Mouse (Mus musculus): ENCODE data around the gene Golga3. TPM values are rescaled to one million over a fixed set of nuclear protein-coding genes. Genes with fewer than 3 reads are reported as not detected.
A peak's percentile ranks its signal among the peaks of the same experiment; 100 is the strongest.

Gene Golga3
- 20.0 and 29.1 TPM in 2 replicates for polyA plus RNA-seq (2014; fragmentation: Nextera tagmentation; extraction: Ambion mirVana)

DNA sequence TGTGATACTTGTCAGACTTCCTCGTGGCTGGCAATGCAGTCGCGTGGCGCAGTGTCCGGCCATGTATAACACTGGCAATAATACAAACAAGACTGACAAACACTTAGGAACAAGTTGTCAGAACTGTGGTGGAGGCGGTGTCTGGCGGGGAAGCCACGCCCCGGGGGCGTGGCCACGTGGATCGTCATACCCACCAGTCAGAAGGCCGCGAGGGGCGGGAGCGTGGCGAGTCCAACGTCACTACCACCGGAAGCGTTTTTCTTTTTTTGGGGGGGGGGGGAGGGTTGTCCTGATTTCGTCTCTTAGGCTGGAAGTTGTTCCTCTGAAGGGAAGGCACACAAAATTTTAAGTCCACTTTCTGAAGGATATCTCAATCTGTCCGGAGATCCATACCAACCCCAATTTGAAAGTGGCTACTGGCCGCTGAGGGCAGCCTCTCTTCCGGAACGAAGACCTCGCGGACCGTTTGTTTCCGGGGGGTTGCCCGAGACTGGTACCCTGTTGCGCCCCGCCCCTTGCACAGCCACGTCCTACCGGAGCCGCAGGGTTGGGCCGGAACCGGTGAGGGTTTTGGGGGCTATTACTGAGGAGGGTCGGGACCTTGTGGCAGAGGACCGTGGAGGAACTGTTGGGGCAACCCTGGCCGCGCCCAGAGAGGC lies at the start of gene Golga3:
TSS of gene Golga3 (plus strand) at position 340 of the 659 bp plus-strand sequence.
- Histone ChIP-seq H3K9ac (ENCODE audit: low read length) (peak within 1 kb of the TSS; percentile 82), H3K4me1 (ENCODE audit: control insufficient read depth, insufficient read depth, low read length) (peaks cover 8% of the 10 kb centered on the region), H3K36me3 (ENCODE audit: control insufficient read depth, insufficient read depth, low read length) (peaks cover 10% of the 10 kb centered on the region; the same call in 1 of the 2 replicates), H3K4me3 (ENCODE audit: low read depth, low read length) (peak within 1 kb of the TSS; percentile 80), H3K9me3 (replicated peaks; ENCODE audit: control insufficient read depth, low read length) (no peaks in the 10 kb centered on the region), H3K27ac (ENCODE audit: low read depth, low read length) (peak within 1 kb of the TSS; percentile 59; the same call in 1 of the 2 replicates), H3K27me3 (replicated peaks; ENCODE audit: control insufficient read depth, insufficient read depth, low read length) (no peaks in the 10 kb centered on the region), H3K4me2 (ENCODE audit: low read length) (peak within 1 kb of the TSS; percentile 84)
- DNase-seq (ENCODE audit: low spot score) (peak; percentile 97), ATAC-seq (peak; percentile 99)
- under 1% methylated on average over 41 of the region's 41 CpGs for WGBS

DNA sequence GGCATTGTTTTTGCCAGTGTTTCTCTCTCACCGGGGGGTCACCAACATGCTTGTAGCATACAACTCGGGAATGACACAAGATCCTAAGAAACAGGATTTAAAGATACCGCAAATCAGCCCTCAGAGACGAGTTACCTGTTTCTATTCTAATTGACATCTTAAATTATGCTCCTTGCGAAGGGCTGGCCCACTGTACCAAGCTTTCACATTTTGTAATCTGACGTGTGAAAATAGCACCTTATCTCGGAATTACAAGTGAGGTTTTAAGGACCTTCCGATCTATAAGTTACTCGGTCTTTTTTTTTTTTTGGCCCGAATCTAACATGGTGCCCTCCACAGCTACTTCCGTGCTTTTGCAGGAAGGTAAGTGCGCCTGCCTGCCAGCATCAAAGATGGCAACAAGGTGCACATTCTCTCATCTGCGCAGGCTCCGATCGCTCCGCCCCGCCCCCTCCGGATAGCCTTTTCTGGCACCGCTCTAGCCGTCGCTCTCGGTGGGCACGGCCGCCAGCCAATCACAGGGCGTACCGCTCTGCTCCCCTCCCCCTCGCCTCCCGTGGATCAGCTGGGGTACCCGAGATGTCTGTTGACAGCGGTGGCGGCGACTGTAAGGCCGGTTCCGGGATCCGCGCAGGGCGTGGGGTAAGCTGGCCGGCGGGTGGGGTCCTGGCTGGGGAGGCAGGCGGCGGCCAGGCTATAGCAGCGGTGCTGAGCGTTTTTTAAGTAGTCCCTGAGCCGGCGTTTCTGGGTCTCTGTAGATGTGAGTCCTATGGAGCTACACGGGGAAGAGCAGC lies 41.0 kb upstream of the Golga3 start, which contains the start of gene Chfr:
TSS of gene Chfr (plus strand) at position 550 of the 794 bp plus-strand sequence.
- WGBS = 3% methylated on average over 46 of the region's 46 CpGs

DNA sequence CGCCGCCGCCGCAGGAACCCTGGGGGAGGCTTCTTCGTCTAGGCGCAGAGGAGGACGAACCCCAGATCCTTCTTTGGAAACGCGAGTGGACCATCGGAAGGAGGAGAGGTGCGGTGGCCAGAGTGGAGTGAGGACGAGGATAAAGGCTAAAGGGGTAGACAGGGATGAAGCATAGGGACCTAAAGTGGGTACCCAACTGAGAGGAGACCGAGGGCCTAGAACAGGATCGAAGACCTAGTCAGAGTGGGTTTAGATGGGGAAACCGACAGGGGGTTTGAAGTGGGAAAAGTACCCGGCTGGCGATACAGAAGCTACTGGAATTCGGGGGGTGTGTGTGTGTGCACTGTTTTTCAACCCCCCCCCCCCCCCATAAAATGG lies 40.4 kb upstream of the Golga3 start:
- Histone ChIP-seq H3K4me3 (ENCODE audit: low read depth, low read length) (peak overlapping the region; percentile 78), H3K27ac (ENCODE audit: low read depth, low read length) (peak overlapping the region; percentile 60), H3K4me1 (ENCODE audit: control insufficient read depth, insufficient read depth, low read length) (no peaks in the 10 kb centered on the region), H3K9ac (ENCODE audit: low read length) (peak overlapping the region; percentile 88), H3K27me3 (replicated peaks; ENCODE audit: control insufficient read depth, insufficient read depth, low read length) (no peaks in the 10 kb centered on the region), H3K4me2 (ENCODE audit: low read length) (peak overlapping the region; percentile 73), H3K9me3 (replicated peaks; ENCODE audit: control insufficient read depth, low read length) (0 out of 2 replicates have a peak, but pooled peaks cover 5% of the 10 kb centered on the region), H3K36me3 (ENCODE audit: control insufficient read depth, insufficient read depth, low read length) (peaks cover 9% of the 10 kb centered on the region)
- ATAC-seq = peak; percentile 42
- 6% methylated on average over 18 of the region's 18 CpGs for WGBS
- DNase-seq (ENCODE audit: low spot score) = no peak

More for the DNA sequence above, 41.0 kb upstream of the Golga3 start, which contains the start of gene Chfr:
- Histone ChIP-seq H3K4me2 (ENCODE audit: low read length) (peak within 1 kb of the TSS; percentile 73), H3K27me3 (replicated peaks; ENCODE audit: control insufficient read depth, insufficient read depth, low read length) (no peaks in the 10 kb centered on the region), H3K9ac (ENCODE audit: low read length) (peak within 1 kb of the TSS; percentile 88), H3K4me3 (ENCODE audit: low read depth, low read length) (peak within 1 kb of the TSS; percentile 78), H3K9me3 (replicated peaks; ENCODE audit: control insufficient read depth, low read length) (0 out of 2 replicates have a peak, but pooled peaks cover 5% of the 10 kb centered on the region), H3K27ac (ENCODE audit: low read depth, low read length) (peak within 1 kb of the TSS; percentile 60), H3K4me1 (ENCODE audit: control insufficient read depth, insufficient read depth, low read length) (no peaks in the 10 kb centered on the region), H3K36me3 (ENCODE audit: control insufficient read depth, insufficient read depth, low read length) (peaks cover 12% of the 10 kb centered on the region)
- DNase-seq (ENCODE audit: low spot score) (peak; percentile 99), ATAC-seq (peak; percentile 100)

DNA sequence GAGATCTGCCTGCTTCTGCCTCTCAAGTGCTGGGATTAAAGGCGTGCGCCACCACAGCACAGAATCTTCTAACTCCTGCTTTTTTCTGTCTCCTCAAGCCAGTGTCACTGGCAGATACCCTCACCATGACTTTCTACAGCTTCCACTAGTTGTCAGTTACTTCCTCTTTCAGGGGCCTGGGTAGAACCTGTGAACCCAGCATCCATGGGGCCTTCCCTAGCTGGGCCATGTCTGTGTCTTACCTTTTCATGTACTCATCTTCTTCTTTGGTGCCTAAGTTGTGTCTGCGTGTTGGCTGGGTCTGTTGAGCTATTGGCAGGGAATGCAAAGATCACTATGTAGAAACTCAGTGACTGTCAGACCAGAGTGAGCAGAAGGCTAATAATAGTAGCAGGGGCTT lies 38.7 kb upstream of the Golga3 start:
- no peaks in the 10 kb centered on the region for H3K27me3 ChIP-seq (replicated peaks; ENCODE audit: control insufficient read depth, insufficient read depth, low read length)
- H3K9me3 ChIP-seq (replicated peaks; ENCODE audit: control insufficient read depth, low read length) = 0 out of 2 replicates have a peak, but pooled peaks cover 5% of the 10 kb centered on the region
- H3K4me2 ChIP-seq (ENCODE audit: low read length) = no peak overlapping the region
- DNase-seq (ENCODE audit: low spot score) (no peak), ATAC-seq (no peak)
- H3K4me3 ChIP-seq (ENCODE audit: low read depth, low read length) = no peak overlapping the region
- H3K27ac ChIP-seq (ENCODE audit: low read depth, low read length) = no peak overlapping the region
- no peaks in the 10 kb centered on the region for H3K4me1 ChIP-seq (ENCODE audit: control insufficient read depth, insufficient read depth, low read length)
- H3K36me3 ChIP-seq (ENCODE audit: control insufficient read depth, insufficient read depth, low read length) = peaks cover 8% of the 10 kb centered on the region
- 95% methylated on average over 3 of the region's 3 CpGs for WGBS
- H3K9ac ChIP-seq (ENCODE audit: low read length) = no peak overlapping the region

DNA sequence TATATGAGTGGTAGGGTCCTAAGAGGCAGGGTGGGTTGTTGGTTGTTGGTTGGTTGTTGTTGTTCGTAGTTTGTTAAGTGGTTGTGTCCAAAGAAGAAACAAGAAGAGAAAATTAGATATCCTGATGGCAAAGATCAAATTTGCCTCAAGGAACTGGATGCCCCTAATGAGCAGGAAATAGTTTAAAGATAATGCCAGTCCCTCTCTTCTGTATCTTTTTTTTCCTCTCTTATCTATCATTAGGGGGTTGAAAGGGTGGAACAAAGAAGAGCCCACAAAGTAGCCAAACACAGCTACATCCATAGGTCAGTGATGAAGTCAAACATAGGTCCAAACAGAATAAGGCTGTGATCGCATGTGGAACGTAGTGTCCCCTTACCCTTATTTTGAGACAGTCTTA lies 37.2 kb upstream of the Golga3 start:
- ATAC-seq (no peak), DNase-seq (ENCODE audit: low spot score) (no peak)
- H3K9ac ChIP-seq (ENCODE audit: low read length) = no peak overlapping the region
- H3K4me3 ChIP-seq (ENCODE audit: low read depth, low read length) = no peak overlapping the region
- H3K9me3 ChIP-seq (replicated peaks; ENCODE audit: control insufficient read depth, low read length) = no peaks in the 10 kb centered on the region
- H3K27ac ChIP-seq (ENCODE audit: low read depth, low read length) = no peak overlapping the region
- no peaks in the 10 kb centered on the region for H3K27me3 ChIP-seq (replicated peaks; ENCODE audit: control insufficient read depth, insufficient read depth, low read length)
- WGBS = 90% methylated on average over 3 of the region's 3 CpGs
- no peaks in the 10 kb centered on the region for H3K4me1 ChIP-seq (ENCODE audit: control insufficient read depth, insufficient read depth, low read length)
- H3K36me3 ChIP-seq (ENCODE audit: control insufficient read depth, insufficient read depth, low read length) = peaks cover 19% of the 10 kb centered on the region
- H3K4me2 ChIP-seq (ENCODE audit: low read length) = no peak overlapping the region

DNA sequence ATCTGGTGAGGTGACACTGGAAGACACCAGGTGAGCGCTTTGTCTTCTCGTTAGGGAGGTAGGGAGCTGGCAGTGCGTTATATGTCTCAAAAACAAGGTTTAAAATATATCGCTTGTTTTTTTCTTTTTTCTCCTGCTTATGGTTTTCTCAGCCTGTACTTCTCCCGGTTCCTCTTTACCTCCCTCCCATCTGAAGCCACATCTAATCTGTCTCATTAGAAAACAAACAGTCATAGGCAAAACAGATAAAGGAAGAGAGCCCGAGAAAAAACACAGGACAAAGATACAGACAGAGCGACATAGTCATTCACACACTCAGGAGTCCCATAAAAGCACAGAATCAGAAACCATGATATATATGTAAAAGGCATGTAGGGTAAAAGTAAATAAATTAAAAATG lies 36.1 kb upstream of the Golga3 start:
- no peak overlapping the region for H3K9ac ChIP-seq (ENCODE audit: low read length)
- H3K27ac ChIP-seq (ENCODE audit: low read depth, low read length) = no peak overlapping the region
- DNase-seq (ENCODE audit: low spot score) (no peak), ATAC-seq (no peak)
- WGBS = 98% methylated on average over 7 of the region's 7 CpGs
- no peaks in the 10 kb centered on the region for H3K4me1 ChIP-seq (ENCODE audit: control insufficient read depth, insufficient read depth, low read length)
- H3K9me3 ChIP-seq (replicated peaks; ENCODE audit: control insufficient read depth, low read length) = no peaks in the 10 kb centered on the region
- no peak overlapping the region for H3K4me2 ChIP-seq (ENCODE audit: low read length)
- H3K4me3 ChIP-seq (ENCODE audit: low read depth, low read length) = no peak overlapping the region
- no peaks in the 10 kb centered on the region for H3K27me3 ChIP-seq (replicated peaks; ENCODE audit: control insufficient read depth, insufficient read depth, low read length)
- H3K36me3 ChIP-seq (ENCODE audit: control insufficient read depth, insufficient read depth, low read length) = peaks cover 30% of the 10 kb centered on the region

DNA sequence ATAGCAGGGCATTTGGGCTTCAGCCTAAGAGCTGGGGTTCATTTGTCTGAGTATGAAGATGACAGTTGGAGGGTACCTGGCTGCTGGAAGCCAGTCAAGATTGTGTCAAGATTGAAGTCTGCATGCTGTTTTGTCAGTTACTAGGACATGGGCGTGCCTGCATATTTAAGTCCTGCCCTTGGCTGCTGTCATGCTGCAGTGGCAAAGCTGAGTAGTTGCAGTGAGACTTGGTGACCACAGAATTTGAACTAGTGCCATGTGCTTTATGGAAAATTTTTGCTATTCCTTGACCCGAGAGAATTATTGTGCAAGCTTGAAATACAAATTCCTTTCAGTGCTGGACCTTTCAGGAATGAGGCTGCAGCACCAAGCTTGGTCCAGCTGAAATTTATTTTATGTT lies 34.2 kb upstream of the Golga3 start:
- Histone ChIP-seq H3K4me2 (ENCODE audit: low read length) (no peak overlapping the region), H3K27ac (ENCODE audit: low read depth, low read length) (no peak overlapping the region), H3K36me3 (ENCODE audit: control insufficient read depth, insufficient read depth, low read length) (peaks cover 47% of the 10 kb centered on the region), H3K27me3 (replicated peaks; ENCODE audit: control insufficient read depth, insufficient read depth, low read length) (no peaks in the 10 kb centered on the region), H3K4me1 (ENCODE audit: control insufficient read depth, insufficient read depth, low read length) (no peaks in the 10 kb centered on the region), H3K9ac (ENCODE audit: low read length) (no peak overlapping the region), H3K4me3 (ENCODE audit: low read depth, low read length) (no peak overlapping the region), H3K9me3 (replicated peaks; ENCODE audit: control insufficient read depth, low read length) (no peaks in the 10 kb centered on the region)
- DNase-seq (ENCODE audit: low spot score) (no peak), ATAC-seq (no peak)
- 88% methylated on average over 2 of the region's 2 CpGs for WGBS

DNA sequence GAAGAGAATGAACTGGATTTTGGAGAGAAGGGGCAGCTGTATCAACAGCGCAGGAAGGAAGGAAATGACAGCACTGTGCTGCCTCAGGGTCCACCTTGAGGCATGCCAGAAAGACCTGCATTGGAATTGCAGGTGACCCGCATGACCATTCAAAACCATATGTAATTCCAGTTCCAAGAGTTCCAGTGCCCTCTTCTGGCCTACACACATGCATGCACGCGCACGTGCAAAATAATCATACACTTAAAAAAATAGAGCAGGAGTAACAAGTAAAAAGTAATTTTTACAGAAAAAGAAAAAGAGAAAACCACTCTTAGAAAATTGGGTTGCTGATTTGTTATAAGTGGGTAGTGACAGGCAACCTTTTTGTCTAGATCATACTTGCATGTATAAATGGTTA lies 33.5 kb upstream of the Golga3 start:
- 89% methylated on average over 5 of the region's 5 CpGs for WGBS
- no peaks in the 10 kb centered on the region for H3K4me1 ChIP-seq (ENCODE audit: control insufficient read depth, insufficient read depth, low read length)
- no peaks in the 10 kb centered on the region for H3K27me3 ChIP-seq (replicated peaks; ENCODE audit: control insufficient read depth, insufficient read depth, low read length)
- no peak for ATAC-seq
- H3K4me2 ChIP-seq (ENCODE audit: low read length) = no peak overlapping the region
- H3K4me3 ChIP-seq (ENCODE audit: low read depth, low read length) = no peak overlapping the region
- no peak overlapping the region for H3K9ac ChIP-seq (ENCODE audit: low read length)
- peaks cover 52% of the 10 kb centered on the region for H3K36me3 ChIP-seq (ENCODE audit: control insufficient read depth, insufficient read depth, low read length)
- no peaks in the 10 kb centered on the region for H3K9me3 ChIP-seq (replicated peaks; ENCODE audit: control insufficient read depth, low read length)
- no peak overlapping the region for H3K27ac ChIP-seq (ENCODE audit: low read depth, low read length)
- no peak for DNase-seq (ENCODE audit: low spot score)

DNA sequence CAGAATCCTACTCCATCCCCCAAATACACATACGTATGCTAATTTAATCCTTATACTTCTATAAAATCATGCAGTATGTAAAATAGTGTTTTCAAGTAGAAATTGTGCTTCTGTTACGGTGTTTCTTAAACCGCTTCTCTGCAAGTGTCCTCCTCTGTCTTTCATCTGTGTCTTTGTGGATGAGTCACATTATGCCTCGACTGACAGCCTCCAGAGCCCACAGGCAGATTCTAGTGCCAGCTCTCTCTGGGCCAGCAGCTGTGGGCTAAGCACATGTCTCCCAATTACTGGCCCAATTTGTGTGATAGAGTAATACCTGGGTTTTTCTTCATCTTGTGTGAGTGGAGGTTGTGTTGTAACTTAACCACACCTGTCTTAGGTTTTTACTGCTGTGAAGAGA lies 7.1 kb upstream of the Golga3 start:
- DNase-seq (ENCODE audit: low spot score) = no peak
- WGBS = 97% methylated on average over 4 of the region's 4 CpGs
- H3K36me3 ChIP-seq (ENCODE audit: control insufficient read depth, insufficient read depth, low read length) = peaks cover 76% of the 10 kb centered on the region

More for the DNA sequence above, 7.1 kb upstream of the Golga3 start:
- ATAC-seq = no peak
- H3K4me2 ChIP-seq (ENCODE audit: low read length) = no peak overlapping the region
- no peak overlapping the region for H3K9ac ChIP-seq (ENCODE audit: low read length)
- no peak overlapping the region for H3K4me3 ChIP-seq (ENCODE audit: low read depth, low read length)
- H3K27ac ChIP-seq (ENCODE audit: low read depth, low read length) = no peak overlapping the region
- H3K4me1 ChIP-seq (ENCODE audit: control insufficient read depth, insufficient read depth, low read length) = no peaks in the 10 kb centered on the region
- H3K9me3 ChIP-seq (replicated peaks; ENCODE audit: control insufficient read depth, low read length) = no peaks in the 10 kb centered on the region
- no peaks in the 10 kb centered on the region for H3K27me3 ChIP-seq (replicated peaks; ENCODE audit: control insufficient read depth, insufficient read depth, low read length)

Data from forebrain, embryonic 14.5 days (tissue).